Mouse (Mus musculus) left cerebral cortex, adult 8-10 months (tissue): ENCODE measurements around the gene Ctps2. TPM values are rescaled to one million over a fixed set of nuclear protein-coding genes. Genes with fewer than 3 reads are reported as not detected.

Experiments
- DNase-seq, 2 experiments: peaks; one replicate each; pipeline ENCODE4 v3.0.0; 2022; ENCODE audit warnings: low spot score in 2 of 2
- microRNA-seq, 2 experiments: library from miRNA; unstranded; fragments of <30 nt; microRNA quantifications; one replicate each; pipeline ENCODE4 v1.2.0; 2022
- total RNA-seq, 4 experiments: library from RNA; stranded (reverse); gene quantifications; 2 replicates each; pipeline ENCODE4 v1.2.4; 2022

Gene Ctps2
- total RNA-seq, 4 experiments from 2014 or later: 54.0 to 62.5 (median 58.2) TPM

DNA sequence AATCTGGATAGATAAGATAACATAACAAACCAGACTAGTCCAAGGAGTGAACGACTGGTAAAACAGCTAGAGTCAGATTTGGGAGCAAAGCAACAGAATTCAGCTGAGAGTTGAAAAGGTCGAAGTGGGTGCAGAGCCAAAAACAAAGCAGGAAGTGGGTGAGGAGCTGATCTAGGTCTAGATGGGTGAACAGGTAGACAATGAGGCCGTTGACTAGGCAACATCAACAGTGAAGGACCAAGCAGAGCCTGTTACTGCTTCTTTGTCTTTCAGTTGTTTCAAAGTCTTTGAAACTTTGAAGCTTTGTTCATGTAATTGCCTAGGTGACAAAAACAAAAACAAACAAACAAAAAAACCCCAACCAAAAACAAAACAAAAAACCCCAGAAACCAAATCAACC is 75.2 kb downstream of the Ctps2 start:
- no peak for DNase-seq

DNA sequence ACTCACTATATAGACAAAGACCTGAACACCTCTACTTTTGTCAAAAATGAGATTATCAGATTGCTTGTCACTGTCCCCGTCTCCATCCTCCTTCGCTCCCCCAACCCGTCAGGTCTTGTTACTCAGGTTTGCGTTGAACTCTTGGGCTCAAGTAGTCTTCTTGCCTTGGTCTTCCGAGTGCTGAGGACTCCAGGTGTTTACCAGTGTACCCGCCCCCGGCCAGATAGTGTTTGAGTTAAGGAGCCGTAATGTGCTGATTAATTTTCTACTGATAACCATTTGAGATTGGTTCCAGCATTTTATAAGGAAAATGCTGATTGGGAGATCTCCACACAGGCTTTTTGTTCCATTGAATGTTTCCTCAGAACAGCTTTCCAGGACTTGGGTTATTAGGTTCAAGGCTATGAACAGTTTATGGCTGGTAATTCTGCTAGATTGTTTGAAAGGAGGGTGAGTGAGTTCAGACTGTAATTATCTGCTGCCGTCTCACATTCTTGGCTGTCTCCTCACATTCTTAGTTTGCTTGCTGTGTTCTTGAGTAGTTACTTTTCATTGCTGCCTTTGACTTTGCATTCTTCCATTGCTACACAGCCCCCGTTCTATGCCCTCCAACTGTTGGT is 85.9 kb downstream of the Ctps2 start:
- DNase-seq: no peak

DNA sequence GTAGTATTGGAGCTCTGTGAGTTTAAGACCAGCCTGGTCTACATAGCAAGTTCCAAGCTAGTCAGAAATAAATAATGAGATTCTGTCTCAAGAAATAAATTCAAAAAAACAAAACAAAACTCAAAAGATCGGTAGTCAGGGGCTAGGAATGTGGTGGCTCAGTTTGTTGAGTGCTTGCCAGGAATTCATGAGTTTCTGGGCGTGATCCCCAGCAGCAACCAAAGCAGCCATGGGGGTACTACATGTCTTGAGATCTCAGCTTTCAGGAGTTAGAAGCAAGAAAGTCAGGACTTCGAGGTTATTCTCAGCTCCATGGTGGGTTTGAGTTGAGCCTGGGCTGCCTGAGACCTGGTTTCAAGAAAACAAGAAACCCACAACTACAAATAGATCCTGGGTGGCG is 90.4 kb downstream of the Ctps2 start:
- DNase-seq: no peak

DNA sequence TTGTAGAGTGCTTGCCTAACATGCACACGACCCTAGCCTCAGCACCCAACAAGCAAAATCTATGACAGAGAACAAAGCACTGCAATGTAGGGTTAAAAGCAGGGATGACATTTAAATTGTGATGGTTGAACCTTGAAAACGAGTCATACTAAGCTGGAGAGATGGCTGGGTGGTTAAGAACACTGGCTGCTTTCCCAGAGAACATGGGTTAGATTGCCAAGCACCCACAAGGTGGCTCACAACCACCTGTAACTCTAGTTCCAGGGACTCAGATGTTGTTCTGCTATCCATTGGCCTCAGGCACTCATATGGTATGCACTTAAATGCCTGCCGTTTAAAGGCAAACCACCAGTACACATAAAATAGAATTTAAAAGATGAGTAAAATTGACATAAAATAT is 91.1 kb downstream of the Ctps2 start:
- DNase-seq: no peak

DNA sequence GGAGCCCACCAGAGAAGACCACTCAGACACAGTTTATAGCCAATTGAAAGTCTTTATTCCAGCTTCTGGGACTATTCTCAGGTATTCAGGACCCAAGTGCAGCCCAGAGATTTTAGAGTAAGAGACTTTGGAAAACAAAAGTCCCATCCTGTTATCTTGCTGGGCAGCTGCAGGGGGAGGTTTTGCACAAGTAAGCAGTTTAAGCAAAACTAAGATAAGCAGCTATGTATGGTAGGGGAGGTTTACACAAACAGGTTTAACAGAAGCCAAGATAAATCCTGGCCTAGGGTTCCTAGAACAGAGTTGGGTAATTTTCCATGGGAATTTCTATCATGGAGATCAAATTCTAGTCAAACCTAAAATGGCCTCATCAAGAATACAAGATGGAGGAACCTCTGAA is 126.8 kb downstream of the Ctps2 start:
- DNase-seq: no peak

DNA sequence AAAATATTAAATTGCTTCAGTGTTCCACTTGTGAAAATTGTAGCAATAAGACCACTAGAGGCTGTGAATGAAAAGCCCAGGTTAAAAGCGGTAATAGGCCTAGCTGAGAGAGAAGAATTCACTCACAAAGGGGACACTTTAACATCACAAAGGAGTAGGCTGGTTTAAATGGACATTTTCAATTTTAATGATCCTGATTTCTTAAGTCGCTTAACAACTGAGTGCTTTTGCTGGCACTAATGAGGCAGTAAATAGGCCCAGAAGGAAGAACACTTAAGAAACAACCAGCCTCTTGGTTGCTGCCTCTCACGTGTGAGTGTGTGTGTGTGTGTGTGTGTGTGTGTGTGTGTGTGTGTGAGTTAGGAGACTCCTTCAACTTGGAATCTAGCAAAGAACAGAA is 137.7 kb downstream of the Ctps2 start:
- DNase-seq: no peak

DNA sequence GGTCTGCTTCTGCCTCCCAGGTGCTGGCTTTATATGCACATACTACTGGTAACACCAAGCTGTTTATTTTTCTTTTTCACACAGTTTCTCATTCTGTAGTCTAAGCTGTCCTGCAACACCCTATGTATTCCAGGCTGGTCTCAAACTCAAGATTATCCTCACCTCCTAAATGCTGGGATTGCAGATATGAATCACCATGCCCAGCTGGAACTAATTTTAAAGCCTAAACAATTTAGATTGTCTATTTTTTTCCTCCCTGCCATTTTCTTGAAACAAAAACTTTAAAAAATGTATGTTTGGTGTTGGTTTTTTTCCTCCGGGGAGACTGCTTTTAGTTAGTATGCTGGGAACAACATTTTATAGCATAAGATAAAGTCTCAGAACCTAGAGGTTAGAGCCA is 141.7 kb downstream of the Ctps2 start:
- no peak for DNase-seq

DNA sequence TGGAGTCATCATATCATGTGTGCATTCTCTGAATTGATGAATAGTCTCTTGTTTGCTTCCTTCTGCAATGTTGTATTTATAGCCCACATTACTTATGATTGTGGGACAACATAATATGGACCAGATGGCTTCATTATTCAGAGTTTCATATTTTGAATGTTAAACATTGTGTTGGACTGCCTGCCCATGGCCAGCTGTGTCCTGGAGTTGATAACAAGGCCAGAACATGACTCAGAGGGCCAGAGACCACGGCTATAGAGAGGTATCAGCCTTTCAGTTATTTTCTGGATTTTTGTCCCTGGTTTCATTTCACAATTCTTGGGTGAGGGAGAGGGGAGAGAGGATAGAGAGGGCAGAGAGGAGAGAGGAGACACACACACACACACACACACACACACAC is 162.9 kb downstream of the Ctps2 start:
- no peak for DNase-seq

Small RNA genes lying within 50 kb of the gene (microRNA-seq; reads per million reads assigned to microRNA genes)
- 0 reads per million in 2 experiments for gene Mir3473a

Other genes with a start within 250 kb of the Ctps2 start
- gene Rbbp7, start 140.8 kb upstream of the Ctps2 start, total RNA-seq: 100 to 1,000 TPM; 142 to 146 (median 144) TPM
- gene Txlng, start 71.8 kb upstream of the Ctps2 start, total RNA-seq: 10 to 100 TPM; 17.9 to 20.6 (median 18.4) TPM
- 10 to 100 TPM; 22.2 to 27.2 (median 25.4) TPM for gene Syap1, start 12.8 kb upstream of the Ctps2 start, total RNA-seq
- not detected for gene S100g, start 63.4 kb downstream of the Ctps2 start, total RNA-seq